Mouse (Mus musculus) ES-Bruce4 (cell line): ENCODE measurements around the gene Ccdc172.

ENCODE experiments used
- CTCF ChIP-seq: IDR thresholded peaks from one replicate; pipeline ENCODE4 v1.8.1; 2011; ENCODE audit warnings: low read depth, low read length
- EP300 ChIP-seq: IDR thresholded peaks from 2 replicates; pipeline ENCODE4 v1.6.1; 2011; ENCODE audit warnings: low read depth, low read length; ENCODE audit not compliant: insufficient read depth
- POLR2A ChIP-seq: IDR thresholded peaks from one replicate; pipeline ENCODE4 v1.8.1; 2011; ENCODE audit warnings: low read length; ENCODE audit not compliant: insufficient read depth

GRCm38 (mm10) chr19:58500049-58500448, 11.7 kb upstream of the Ccdc172 start:
- TF ChIP-seq POLR2A, result no peak
- no peak for TF ChIP-seq CTCF
- no peak for TF ChIP-seq EP300
